Mouse (Mus musculus) left cerebral cortex, postnatal 36 days (tissue): ENCODE measurements around the gene Bend5. TPM values are rescaled to one million over a fixed set of nuclear protein-coding genes. Genes with fewer than 3 reads are reported as not detected.

ENCODE experiments used
- DNase-seq, 2 experiments: peaks; one replicate each; pipeline ENCODE4 v3.0.0; 2021 to 2022; ENCODE audit warnings: low spot score in 2 of 2, mixed read lengths in 1 of 2
- intact Hi-C: fragments of 180-260 bp; cut with DNase I; formaldehyde crosslinking; loops from one replicate; pipeline ENCODE4 v1.15.1; 2025
- total RNA-seq, 2 experiments: library from RNA; stranded (reverse); gene quantifications; 2 replicates each; pipeline ENCODE4 v1.2.3; 2021

The Bend5 gene
- total RNA-seq, 2 experiments from 2014 or later: 16.3 to 18.2 TPM

GRCm38 (mm10) chr4:111432417-111432816 lies 17.6 kb downstream of the Bend5 start:
- intact Hi-C loops: no loop called here
- DNase-seq: peak in 1 of 2 experiments; percentile 32

- intact Hi-C loops: no loop called here
- no peak for DNase-seq
These were observed 26.9 kb downstream of the Bend5 start for GRCm38 (mm10) chr4:111441709-111442108.

- DNase-seq: no peak
- intact Hi-C loops: no loop called here
These were observed 27.8 kb downstream of the Bend5 start for GRCm38 (mm10) chr4:111442435-111443238.

GRCm38 (mm10) chr4:111443906-111444615 lies 29.3 kb downstream of the Bend5 start:
- intact Hi-C loops: no loop called here
- no peak for DNase-seq

GRCm38 (mm10) chr4:111444616-111445160 lies 29.9 kb downstream of the Bend5 start:
- intact Hi-C loops: no loop called here

GRCm38 (mm10) chr4:111447918-111448317 lies 33.1 kb downstream of the Bend5 start:
- no peak for DNase-seq
- intact Hi-C loops: no loop called here

More at GRCm38 (mm10) chr4:111444616-111445160, 29.9 kb downstream of the Bend5 start:
- no peak for DNase-seq

- intact Hi-C loops: no loop called here
- DNase-seq: no peak
These were observed 33.8 kb downstream of the Bend5 start for GRCm38 (mm10) chr4:111448586-111448985.

- DNase-seq: no peak
- intact Hi-C loops: no loop called here
These were observed 34.8 kb downstream of the Bend5 start for GRCm38 (mm10) chr4:111449442-111450199.

- DNase-seq: no peak
- intact Hi-C loops: no loop called here
These were observed 36.6 kb downstream of the Bend5 start for GRCm38 (mm10) chr4:111451283-111451918.

GRCm38 (mm10) chr4:111452192-111452591 lies 37.4 kb downstream of the Bend5 start:
- no peak for DNase-seq
- intact Hi-C loops: no loop called here

- no peak for DNase-seq
- intact Hi-C loops: no loop called here
These were observed 38.5 kb downstream of the Bend5 start for GRCm38 (mm10) chr4:111453275-111453674.

GRCm38 (mm10) chr4:111455621-111456020 lies 40.8 kb downstream of the Bend5 start:
- intact Hi-C loops: no loop called here
- no peak for DNase-seq

GRCm38 (mm10) chr4:111457568-111457967 lies 42.8 kb downstream of the Bend5 start:
- no peak for DNase-seq

GRCm38 (mm10) chr4:111467293-111467773 lies 52.5 kb downstream of the Bend5 start:
- intact Hi-C loops: no loop called here
- DNase-seq: no peak

More at GRCm38 (mm10) chr4:111457568-111457967, 42.8 kb downstream of the Bend5 start:
- intact Hi-C loops: no loop called here

GRCm38 (mm10) chr4:111467796-111468195 lies 53.0 kb downstream of the Bend5 start:
- DNase-seq: no peak
- intact Hi-C loops: no loop called here

GRCm38 (mm10) chr4:111469847-111470246 lies 55.0 kb downstream of the Bend5 start:
- no peak for DNase-seq
- intact Hi-C loops: no loop called here

GRCm38 (mm10) chr4:111471726-111472125 lies 56.9 kb downstream of the Bend5 start:
- intact Hi-C loops: no loop called here
- no peak for DNase-seq

- no peak for DNase-seq
- intact Hi-C loops: no loop called here
These were observed 57.7 kb downstream of the Bend5 start for GRCm38 (mm10) chr4:111472511-111472910.

GRCm38 (mm10) chr4:111473014-111473413 lies 58.2 kb downstream of the Bend5 start:
- intact Hi-C loops: no loop called here
- no peak for DNase-seq
